Mouse (Mus musculus) lung, postnatal 0 days (tissue): ENCODE measurements at regions not wholly inside any gene's neighbourhood (a gene's known extent, or its start where the extent isn't known, plus 50 kb on each side); places are given as distances from the start of the nearest gene placed in this dataset.
A peak's percentile ranks its signal among the peaks of the same experiment; 100 is the strongest.

Source experiments
- ATAC-seq: fragments of 200-750 bp; cut with Nextera tagmentation; 2 replicates; pipeline ENCODE4 v1.8.0; 2017; ENCODE audit warnings: moderate library complexity
- DNase-seq: peaks from one replicate; pipeline ENCODE4 v3.0.0-alpha.2; 2016; ENCODE audit warnings: low spot score
- H3K27ac ChIP-seq: fragments of 300-500 bp; sonication (generic); 2 replicates; pipeline ENCODE4 v1.5.1; 2014; ENCODE audit warnings: antibody characterized with exemption, mild to moderate bottlenecking, low read length, mixed read lengths
- H3K27me3 ChIP-seq: fragments of 300-500 bp; sonication (generic); replicated peaks from 2 replicates; pipeline ENCODE4 v1.6.1; 2014; ENCODE audit warnings: low read length, mixed read lengths; ENCODE audit not compliant: insufficient read depth
- H3K36me3 ChIP-seq: fragments of 300-500 bp; sonication (generic); 2 replicates; pipeline ENCODE4 v1.6.1; 2014; ENCODE audit warnings: low read length, mixed read lengths; ENCODE audit not compliant: insufficient read depth
- H3K4me1 ChIP-seq: fragments of 300-500 bp; sonication (generic); 2 replicates; pipeline ENCODE4 v1.6.1; 2014; ENCODE audit warnings: antibody characterized with exemption, low read depth, low read length, mixed read lengths; ENCODE audit not compliant: insufficient read depth
- H3K4me2 ChIP-seq: fragments of 300-500 bp; sonication (generic); replicated peaks from 2 replicates; pipeline ENCODE4 v1.6.1; 2014; ENCODE audit warnings: low read depth, mild to moderate bottlenecking, low read length, moderate library complexity, mixed read lengths
- H3K4me3 ChIP-seq: fragments of 300-500 bp; sonication (generic); 2 replicates; pipeline ENCODE4 v1.5.1; 2014; ENCODE audit warnings: low read depth, low read length
- H3K9ac ChIP-seq: fragments of 300-500 bp; sonication (generic); replicated peaks from 2 replicates; pipeline ENCODE4 v1.6.1; 2014; ENCODE audit warnings: low read depth, mild to moderate bottlenecking
- H3K9me3 ChIP-seq: fragments of 300-500 bp; sonication (generic); 2 replicates; pipeline ENCODE4 v1.6.1; 2016; ENCODE audit warnings: low read length, mixed read lengths
- CTCF ChIP-seq: IDR thresholded peaks from 2 replicates; pipeline ENCODE4 v1.5.1; 2016; ENCODE audit warnings: antibody characterized with exemption, mild to moderate bottlenecking
- EP300 ChIP-seq: IDR thresholded peaks from 2 replicates; pipeline ENCODE4 v1.6.1; 2016; ENCODE audit warnings: antibody characterized with exemption, mild to moderate bottlenecking, control low read depth
- WGBS: fragments of 180-500 bp; shearing (Covaris S2); extraction: QIAGEN DNeasy Blood & Tissue Kit; methylation state at CpG from one replicate; pipeline ENCODE4 v1.1.7; 2014; 5-methylcytosine and 5-hydroxymethylcytosine counted together

DNA sequence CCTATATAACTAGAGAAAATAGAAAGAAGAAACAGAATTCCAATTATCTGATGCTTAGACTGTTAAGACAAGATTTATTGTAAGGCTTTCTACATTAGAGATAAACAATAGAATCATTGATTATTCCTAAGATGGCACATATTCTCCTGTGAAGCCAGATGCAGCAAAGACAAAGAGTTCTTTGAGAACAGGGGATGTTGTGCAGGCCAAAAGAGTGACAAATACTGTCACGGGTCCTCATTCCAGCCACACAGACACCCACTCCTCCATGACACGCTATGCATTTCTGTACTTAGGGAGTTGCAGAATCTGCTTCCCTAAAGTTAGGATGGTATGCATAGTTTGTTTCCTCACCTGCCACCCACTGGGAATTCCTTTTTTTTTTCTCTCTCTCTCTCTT lies 245.2 kb downstream of the Sv2b start:
- Histone ChIP-seq H3K4me3 (no peak overlapping the region), H3K27ac (no peak overlapping the region), H3K27me3 (no peaks in the 10 kb centered on the region), H3K4me1 (no peaks in the 10 kb centered on the region), H3K9ac (no peak overlapping the region), H3K9me3 (no peaks in the 10 kb centered on the region), H3K4me2 (no peak overlapping the region), H3K36me3 (no peaks in the 10 kb centered on the region)
- TF ChIP-seq EP300 (no peak), CTCF (no peak)
- DNase-seq (no peak), ATAC-seq (no peak)
- WGBS: 70% methylated on average over 2 of the region's 2 CpGs

DNA sequence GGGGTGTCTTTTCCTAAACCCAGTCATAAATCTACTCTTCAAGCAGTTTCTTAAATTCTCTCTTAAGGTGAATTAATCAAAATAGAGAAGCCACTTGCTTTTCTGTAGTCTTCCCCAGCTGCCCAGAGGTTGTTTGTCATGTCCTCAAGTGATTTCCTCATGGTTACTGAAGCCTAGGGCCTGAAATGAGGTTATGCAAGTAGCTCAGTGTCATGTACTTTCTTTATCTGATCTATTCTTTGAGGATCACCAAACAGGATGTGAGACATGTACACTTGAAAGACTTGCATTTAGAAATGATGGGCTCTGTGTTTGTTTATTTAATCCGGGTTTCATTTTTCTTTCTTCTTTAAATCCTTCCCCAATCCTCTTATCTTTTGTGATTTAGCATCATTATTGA lies 258.8 kb downstream of the Sv2b start:
- Histone ChIP-seq H3K4me2 (no peak overlapping the region), H3K4me3 (no peak overlapping the region), H3K9ac (no peak overlapping the region), H3K9me3 (no peaks in the 10 kb centered on the region), H3K4me1 (no peaks in the 10 kb centered on the region), H3K27me3 (no peaks in the 10 kb centered on the region), H3K27ac (no peak overlapping the region), H3K36me3 (no peaks in the 10 kb centered on the region)
- 31% methylated on average over 1 of the region's 1 CpGs for WGBS
- DNase-seq: peak; percentile 63
- peak; percentile 47 for ATAC-seq
- no peak for TF ChIP-seq CTCF

DNA sequence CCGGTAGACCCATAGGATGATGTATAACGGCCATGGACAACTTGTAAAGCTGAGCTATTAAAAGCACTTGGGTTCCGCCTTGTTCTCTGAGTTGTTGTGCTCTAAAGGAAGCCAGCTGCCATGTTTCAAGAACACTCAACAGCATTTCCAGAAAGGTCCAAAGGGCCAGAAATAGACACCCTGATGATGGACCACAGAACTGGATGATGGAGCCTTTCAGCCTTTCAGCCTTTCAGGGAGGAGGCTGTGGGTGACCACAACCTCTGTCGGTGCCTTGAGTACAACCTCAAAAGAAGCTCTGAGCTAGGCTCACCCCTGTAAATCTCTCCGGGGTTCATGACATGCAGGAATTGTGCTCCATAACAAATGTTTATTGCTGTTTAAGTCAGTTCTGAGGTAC lies 259.3 kb downstream of the Sv2b start:
- no peaks in the 10 kb centered on the region for H3K27me3 ChIP-seq
- no peak overlapping the region for H3K4me2 ChIP-seq
- ATAC-seq (peak; percentile 55), DNase-seq (peak; percentile 61)
- no peaks in the 10 kb centered on the region for H3K4me1 ChIP-seq
- H3K36me3 ChIP-seq: no peaks in the 10 kb centered on the region
- H3K9me3 ChIP-seq: no peaks in the 10 kb centered on the region
- no peak for TF ChIP-seq CTCF
- no peak; the same call in 1 of the 2 replicates for TF ChIP-seq EP300
- H3K4me3 ChIP-seq: no peak overlapping the region
- no peak overlapping the region for H3K9ac ChIP-seq
- H3K27ac ChIP-seq: no peak overlapping the region
- WGBS: 59% methylated on average over 5 of the region's 5 CpGs

DNA sequence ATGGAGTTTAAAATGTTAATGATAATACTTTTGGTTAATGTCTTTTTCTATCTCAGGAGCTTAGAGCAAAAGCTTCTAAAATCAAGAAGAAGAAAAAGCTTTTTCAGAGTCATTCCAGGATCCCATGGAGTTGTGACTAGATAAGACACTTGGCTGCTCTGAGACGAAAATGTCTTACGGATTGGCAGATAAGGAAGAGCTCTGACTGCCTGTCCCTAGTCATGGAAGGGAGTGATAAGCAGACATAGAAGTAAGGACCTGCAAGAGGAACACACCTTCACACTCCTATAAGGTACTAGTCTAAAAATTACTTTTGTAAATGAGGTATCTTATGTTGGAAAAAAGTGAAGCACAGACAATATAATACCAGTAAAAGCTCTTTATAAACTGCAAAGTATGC lies 260.2 kb downstream of the Sv2b start:
- no peak for ATAC-seq
- Histone ChIP-seq H3K27me3 (no peaks in the 10 kb centered on the region), H3K4me1 (no peaks in the 10 kb centered on the region), H3K4me2 (no peak overlapping the region), H3K9me3 (no peaks in the 10 kb centered on the region), H3K9ac (no peak overlapping the region), H3K27ac (no peak overlapping the region), H3K4me3 (no peak overlapping the region), H3K36me3 (no peaks in the 10 kb centered on the region)
- TF ChIP-seq EP300: no peak
- no peak for TF ChIP-seq CTCF
- 60% methylated on average over 2 of the region's 2 CpGs for WGBS
- no peak for DNase-seq

DNA sequence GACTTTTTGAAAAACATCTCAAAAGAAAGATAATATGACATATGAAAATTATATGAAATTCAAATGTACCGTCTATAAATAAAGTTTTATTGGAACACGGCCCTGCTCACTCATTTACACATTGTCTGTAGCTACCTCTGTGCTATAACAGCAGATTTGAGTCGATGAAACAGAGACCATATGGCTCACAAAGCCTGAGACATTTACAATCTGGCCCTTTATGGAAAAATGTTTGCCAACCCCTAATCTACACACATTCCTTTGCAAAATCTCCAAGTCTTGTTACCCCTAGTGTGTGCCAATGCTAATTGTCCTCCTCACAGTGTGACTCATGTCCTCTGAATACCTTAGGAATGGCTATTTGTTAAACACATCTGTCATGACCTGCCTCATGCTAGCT lies 261.2 kb downstream of the Sv2b start:
- Histone ChIP-seq H3K4me3 (no peak overlapping the region), H3K4me2 (no peak overlapping the region), H3K9me3 (no peaks in the 10 kb centered on the region), H3K4me1 (no peaks in the 10 kb centered on the region), H3K9ac (no peak overlapping the region), H3K27ac (no peak overlapping the region), H3K36me3 (no peaks in the 10 kb centered on the region), H3K27me3 (no peaks in the 10 kb centered on the region)
- 74% methylated on average over 3 of the region's 3 CpGs for WGBS
- no peak for DNase-seq
- no peak for ATAC-seq
- TF ChIP-seq EP300: no peak

DNA sequence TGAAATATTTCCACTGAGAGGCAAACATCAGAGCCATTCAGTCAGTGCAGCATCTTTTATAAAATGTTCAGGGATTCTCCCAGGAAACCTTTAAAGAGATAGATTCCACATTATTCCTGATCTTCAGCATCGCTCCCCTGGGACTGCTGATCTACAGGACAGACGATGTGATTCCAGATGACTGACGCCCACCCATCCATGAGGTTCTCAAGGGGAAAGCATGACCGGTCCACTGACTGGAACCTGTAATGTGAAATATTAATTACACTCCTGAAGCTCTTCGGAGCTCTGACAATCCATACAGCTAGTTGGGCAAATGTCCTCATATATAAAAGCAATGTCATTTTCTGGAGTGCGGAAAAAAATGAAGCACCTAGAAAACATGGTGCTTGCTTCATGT lies 268.2 kb downstream of the Sv2b start:
- WGBS: 82% methylated on average over 6 of the region's 6 CpGs
- no peak for TF ChIP-seq EP300
- no peak for TF ChIP-seq CTCF
- ATAC-seq: no peak

DNA sequence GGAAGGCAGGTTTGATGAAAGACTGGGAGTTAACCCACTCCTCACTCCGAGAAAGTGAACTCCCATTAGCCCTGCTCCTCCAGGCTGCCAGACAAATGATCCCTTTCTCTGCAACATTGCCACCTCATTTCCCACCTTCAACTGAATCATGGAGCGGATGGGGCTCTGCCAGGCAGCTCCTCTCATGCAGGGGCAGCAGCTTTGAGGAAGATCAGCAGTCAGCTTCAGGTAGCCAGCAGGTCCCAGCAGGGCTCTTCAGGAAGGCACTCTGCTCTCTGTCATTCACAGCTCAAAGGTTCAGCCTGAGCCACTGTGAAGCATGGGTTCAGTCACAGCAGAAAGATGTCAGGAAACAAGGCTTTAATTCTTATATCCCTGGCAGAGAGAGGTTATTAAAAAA lies 282.9 kb downstream of the Sv2b start:
- DNase-seq (no peak), ATAC-seq (no peak)
- Histone ChIP-seq H3K27ac (no peak overlapping the region), H3K4me2 (no peak overlapping the region), H3K4me3 (no peak overlapping the region), H3K4me1 (no peaks in the 10 kb centered on the region), H3K9me3 (no peaks in the 10 kb centered on the region), H3K9ac (no peak overlapping the region), H3K36me3 (no peaks in the 10 kb centered on the region), H3K27me3 (no peaks in the 10 kb centered on the region)
- 43% methylated on average over 2 of the region's 2 CpGs for WGBS
- TF ChIP-seq CTCF (no peak), EP300 (no peak)

More for the DNA sequence above, 268.2 kb downstream of the Sv2b start:
- H3K9ac ChIP-seq: no peak overlapping the region
- H3K4me1 ChIP-seq: no peaks in the 10 kb centered on the region
- H3K4me3 ChIP-seq: no peak overlapping the region
- no peaks in the 10 kb centered on the region for H3K9me3 ChIP-seq
- no peak overlapping the region for H3K27ac ChIP-seq
- H3K36me3 ChIP-seq: no peaks in the 10 kb centered on the region
- no peak overlapping the region for H3K4me2 ChIP-seq
- DNase-seq: no peak
- H3K27me3 ChIP-seq: no peaks in the 10 kb centered on the region
